Mouse (Mus musculus) stomach, embryonic 16.5 days (tissue): Measurements from ENCODE around the gene Aldh4a1. TPM values are rescaled to one million over a fixed set of nuclear protein-coding genes. Genes with fewer than 3 reads are reported as not detected.
A peak's percentile ranks its signal among the peaks of the same experiment; 100 is the strongest.

Experiments used
- ATAC-seq: fragments of 200-750 bp; cut with Nextera tagmentation; 2 replicates; pipeline ENCODE4 v1.8.0; 2017; ENCODE audit warnings: moderate number of reproducible peaks, moderate TSS enrichment; ENCODE audit not compliant: insufficient read depth, low FRiP score
- H3K27ac ChIP-seq: fragments of 300-500 bp; sonication (generic); 2 replicates; pipeline ENCODE4 v1.5.1; 2014; ENCODE audit warnings: low read length
- H3K27me3 ChIP-seq: fragments of 300-500 bp; sonication (generic); 2 replicates; pipeline ENCODE4 v1.6.1; 2014; ENCODE audit warnings: low read length, control low read depth, mixed read lengths; ENCODE audit not compliant: control insufficient read depth, insufficient read depth
- H3K36me3 ChIP-seq: fragments of 300-500 bp; sonication (generic); 2 replicates; pipeline ENCODE4 v1.6.1; 2014; ENCODE audit warnings: low read length; ENCODE audit not compliant: control insufficient read depth, insufficient read depth
- H3K4me1 ChIP-seq: fragments of 300-500 bp; sonication (generic); 2 replicates; pipeline ENCODE4 v1.6.1; 2014; ENCODE audit warnings: low read length, control low read depth, mixed read lengths; ENCODE audit not compliant: control insufficient read depth, insufficient read depth
- H3K4me2 ChIP-seq: fragments of 300-500 bp; sonication (generic); 2 replicates; pipeline ENCODE4 v1.6.1; 2014; ENCODE audit warnings: low read depth, low read length, mixed read lengths
- H3K4me3 ChIP-seq: fragments of 300-500 bp; sonication (generic); replicated peaks from 2 replicates; pipeline ENCODE4 v1.5.1; 2014; ENCODE audit warnings: mild to moderate bottlenecking, low read length
- H3K9ac ChIP-seq: fragments of 300-500 bp; sonication (generic); 2 replicates; pipeline ENCODE4 v1.6.1; 2014; ENCODE audit warnings: low read length
- H3K9me3 ChIP-seq: fragments of 300-500 bp; sonication (generic); replicated peaks from 2 replicates; pipeline ENCODE4 v1.6.1; 2016; ENCODE audit warnings: low read length, control low read depth; ENCODE audit not compliant: control insufficient read depth
- WGBS: fragments of 180-500 bp; shearing (Covaris S2); extraction: QIAGEN DNeasy Blood & Tissue Kit; methylation state at CpG from one replicate; pipeline ENCODE4 v1.1.7; 2014; 5-methylcytosine and 5-hydroxymethylcytosine counted together
- polyA plus RNA-seq: library from polyadenylated mRNA; unstranded; fragments of >200 nt; fragmentation: Nextera tagmentation; extraction: Ambion mirVana; gene quantifications from 2 replicates; pipeline ENCODE4 v1.2.1, GENCODE M21; 2015

The Aldh4a1 gene
- 35.9 and 38.0 TPM in 2 replicates for polyA plus RNA-seq

DNA sequence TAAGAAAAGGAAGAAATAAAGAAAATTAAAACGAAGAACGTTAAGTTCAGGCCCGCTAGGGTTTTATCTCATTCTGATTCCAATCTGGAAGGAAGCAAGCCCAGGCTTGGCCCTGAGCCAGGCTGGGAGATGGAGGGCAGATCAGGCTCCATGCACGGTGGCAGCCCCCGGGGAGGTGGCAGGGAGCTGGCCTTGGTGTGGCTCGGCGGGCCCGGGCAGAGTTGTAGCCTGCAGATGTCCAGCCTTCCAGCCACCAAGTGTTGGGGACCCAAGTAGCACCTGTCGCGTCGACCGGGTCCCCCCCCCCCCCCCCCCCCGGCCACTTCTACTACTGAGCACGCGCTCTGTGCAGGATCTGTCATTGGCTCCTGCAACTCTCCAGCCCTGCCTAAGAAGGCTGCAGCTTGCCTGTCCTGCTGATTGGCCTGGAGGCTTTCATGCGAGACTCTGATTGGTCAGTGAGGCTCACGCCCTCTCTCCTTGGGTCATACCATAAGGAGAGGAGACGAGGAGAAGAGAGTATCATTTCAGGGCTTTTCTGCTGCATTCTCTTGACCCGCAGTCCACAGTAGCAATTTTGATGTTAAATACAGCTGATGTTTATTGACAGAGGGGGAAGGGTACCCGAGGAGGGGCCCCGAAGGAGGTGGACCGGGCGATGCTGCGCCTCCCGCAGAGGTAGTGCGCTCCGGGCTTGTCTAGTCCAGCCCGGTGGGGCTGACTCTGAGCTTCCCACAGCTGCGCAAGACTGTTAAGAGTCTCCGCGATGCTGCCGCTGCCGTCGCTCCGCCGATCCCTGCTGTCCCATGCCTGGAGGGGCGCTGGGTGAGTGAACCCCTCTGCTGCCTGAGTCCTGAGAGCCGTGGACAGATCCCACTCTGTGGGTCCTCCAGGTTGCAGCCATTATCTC lies at the start of gene Aldh4a1:
TSS of gene Aldh4a1 (plus strand) at position 494 of the 910 bp plus-strand sequence.
- under 1% methylated on average over 34 of the region's 38 CpGs for WGBS
- Histone ChIP-seq H3K27ac (peak within 1 kb of the TSS; percentile 72), H3K27me3 (no peaks in the 10 kb centered on the region), H3K4me1 (peaks cover 16% of the 10 kb centered on the region), H3K9me3 (no peaks in the 10 kb centered on the region), H3K9ac (peak within 1 kb of the TSS; percentile 85), H3K36me3 (no peaks in the 10 kb centered on the region), H3K4me2 (peak within 1 kb of the TSS; percentile 94), H3K4me3 (peak within 1 kb of the TSS; percentile 87)
- peak; percentile 100 for ATAC-seq

DNA sequence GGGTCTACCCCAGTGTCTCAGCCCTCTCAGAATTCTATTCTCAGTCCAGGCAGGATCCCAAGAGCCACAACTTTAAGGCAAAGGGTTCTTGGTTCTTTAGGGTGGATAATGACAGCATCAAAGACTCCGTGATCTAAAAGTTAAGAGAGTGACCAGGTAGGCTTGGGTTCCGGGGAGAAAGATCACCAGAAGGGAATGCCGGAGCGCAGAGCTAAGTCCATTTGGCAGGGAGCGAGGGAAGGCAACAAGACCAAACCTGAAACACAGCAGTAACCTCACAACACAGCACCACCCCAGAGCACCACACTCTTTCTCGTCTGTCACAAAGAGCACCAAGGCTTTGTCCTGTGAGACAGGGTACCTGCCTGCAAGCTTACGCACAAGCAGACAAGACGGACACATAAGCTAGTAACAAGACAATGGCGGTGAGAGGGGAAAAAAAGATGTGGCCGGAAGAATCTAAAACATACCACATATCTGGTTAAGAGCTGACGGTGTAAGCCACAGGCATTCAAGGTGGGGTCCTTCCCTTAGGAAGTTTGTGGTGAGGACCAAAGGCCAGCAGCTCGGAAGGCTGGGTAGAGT lies 49.6 kb upstream of the Aldh4a1 start:
- Histone ChIP-seq H3K4me3 (no peak overlapping the region), H3K27ac (no peak overlapping the region), H3K27me3 (no peaks in the 10 kb centered on the region), H3K36me3 (no peaks in the 10 kb centered on the region), H3K9ac (no peak overlapping the region), H3K9me3 (no peaks in the 10 kb centered on the region), H3K4me2 (no peak overlapping the region), H3K4me1 (peaks cover 28% of the 10 kb centered on the region)
- WGBS, result 87% methylated on average over 12 of the region's 12 CpGs
- ATAC-seq, result no peak

DNA sequence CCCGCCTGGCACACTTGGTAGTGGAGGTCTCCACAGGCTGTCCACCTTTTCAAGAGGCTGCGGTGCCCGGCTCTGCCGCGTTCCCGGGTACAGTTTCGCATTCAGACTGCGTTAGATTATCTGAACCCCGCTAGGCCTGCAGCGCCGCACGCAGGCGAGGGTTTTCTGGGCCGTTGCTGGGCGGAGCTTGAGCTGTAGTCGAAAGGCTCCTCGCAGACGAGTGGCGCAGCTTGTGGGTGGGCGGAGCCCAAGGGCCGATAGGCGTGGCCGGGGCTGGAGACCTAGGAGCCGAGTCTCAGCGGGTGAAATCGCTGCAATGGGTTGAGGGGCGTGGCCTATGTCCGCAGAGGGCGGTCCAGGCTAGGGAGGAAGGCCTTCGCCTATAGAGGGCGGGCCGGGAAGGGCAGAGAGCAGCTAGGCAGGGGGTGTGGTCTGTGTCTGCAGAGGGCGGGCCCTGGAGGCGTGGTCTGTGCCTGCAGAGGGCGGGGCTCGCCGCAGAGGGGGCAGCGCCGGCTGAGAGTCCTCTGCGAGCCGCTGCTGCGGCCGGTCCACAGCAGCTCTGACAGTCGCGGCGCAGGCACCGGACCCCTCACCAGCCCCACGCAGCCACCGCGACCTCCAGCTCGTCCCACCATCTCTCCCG lies 48.4 kb upstream of the Aldh4a1 start:
- H3K9ac ChIP-seq, result peak overlapping the region; percentile 95
- peak overlapping the region; percentile 87 for H3K4me2 ChIP-seq
- H3K4me1 ChIP-seq, result peaks cover 39% of the 10 kb centered on the region
- peak overlapping the region; percentile 86 for H3K27ac ChIP-seq
- under 1% methylated on average over 52 of the region's 52 CpGs for WGBS
- H3K27me3 ChIP-seq, result no peaks in the 10 kb centered on the region
- no peaks in the 10 kb centered on the region for H3K9me3 ChIP-seq
- ATAC-seq, result peak; percentile 98
- H3K36me3 ChIP-seq, result no peaks in the 10 kb centered on the region
- H3K4me3 ChIP-seq, result peak overlapping the region; percentile 84

DNA sequence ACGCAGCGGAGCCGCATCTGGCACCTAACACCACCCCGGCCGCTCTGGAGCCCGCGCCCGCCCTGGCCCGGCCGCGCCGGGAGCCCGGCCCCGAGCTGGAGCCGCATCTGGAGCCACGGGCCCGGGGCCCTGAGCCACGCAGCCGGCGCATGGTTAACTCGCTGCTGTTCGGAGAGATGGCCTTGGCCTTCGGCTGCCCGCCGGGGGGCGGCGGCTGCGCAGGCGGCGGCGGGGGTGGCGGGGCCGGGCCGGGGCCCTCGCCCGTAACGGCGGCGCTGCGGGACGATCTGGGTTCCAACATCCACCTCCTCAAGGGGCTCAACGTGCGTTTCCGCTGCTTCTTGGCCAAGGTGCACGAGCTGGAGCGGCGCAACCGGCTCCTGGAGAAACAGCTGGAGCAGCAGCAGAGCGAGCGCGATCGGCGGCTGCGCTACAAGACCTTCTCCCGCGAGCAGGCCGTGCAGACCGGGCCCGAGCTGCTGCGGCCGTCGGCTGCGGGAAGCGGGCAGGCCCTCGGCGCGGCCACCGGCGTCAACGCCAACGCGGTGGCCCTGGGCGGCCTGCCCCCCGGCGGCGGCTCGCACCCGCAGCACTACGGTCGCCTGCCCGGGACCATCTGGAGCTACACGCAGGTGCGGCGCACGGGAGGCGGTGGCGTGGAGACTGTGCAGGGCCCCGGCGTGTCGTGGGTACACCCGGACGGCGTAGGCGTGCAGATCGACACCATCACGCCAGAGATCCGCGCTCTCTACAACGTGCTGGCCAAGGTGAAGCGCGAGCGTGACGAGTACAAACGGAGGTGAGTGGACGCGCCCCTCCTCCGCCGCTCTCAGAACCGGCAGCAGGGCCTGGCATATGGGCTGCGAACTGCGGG lies 47.6 kb upstream of the Aldh4a1 start:
- Histone ChIP-seq H3K27me3 (no peaks in the 10 kb centered on the region), H3K9ac (peak overlapping the region; percentile 95), H3K4me3 (peak overlapping the region; percentile 84), H3K36me3 (no peaks in the 10 kb centered on the region), H3K27ac (peak overlapping the region; percentile 86), H3K4me1 (peaks cover 45% of the 10 kb centered on the region), H3K4me2 (peak overlapping the region; percentile 87), H3K9me3 (no peaks in the 10 kb centered on the region)
- peak; percentile 48 for ATAC-seq
- under 1% methylated on average over 106 of the region's 111 CpGs for WGBS

DNA sequence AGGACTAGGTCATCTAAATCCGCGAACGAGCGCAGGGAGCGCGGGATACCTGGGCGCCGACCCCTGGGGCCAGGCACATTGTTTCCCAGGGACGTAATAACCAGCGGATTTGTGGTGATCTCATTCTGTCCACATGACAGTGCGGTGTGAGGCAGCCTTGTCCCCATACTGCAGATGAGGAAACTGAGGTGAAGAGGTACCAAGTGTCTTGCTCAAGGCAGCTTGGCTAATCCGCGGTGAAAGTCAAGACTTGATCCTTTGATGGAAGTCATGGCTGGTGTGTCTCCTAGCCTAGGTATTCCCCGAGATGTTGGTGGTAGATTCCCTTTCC lies 47.0 kb upstream of the Aldh4a1 start:
- Histone ChIP-seq H3K9me3 (no peaks in the 10 kb centered on the region), H3K27ac (no peak overlapping the region), H3K27me3 (no peaks in the 10 kb centered on the region), H3K9ac (peak overlapping the region; percentile 95), H3K4me1 (peaks cover 51% of the 10 kb centered on the region), H3K4me3 (peak overlapping the region; percentile 84), H3K4me2 (peak overlapping the region; percentile 87), H3K36me3 (no peaks in the 10 kb centered on the region)
- no peak for ATAC-seq
- WGBS, result 7% methylated on average over 14 of the region's 14 CpGs

DNA sequence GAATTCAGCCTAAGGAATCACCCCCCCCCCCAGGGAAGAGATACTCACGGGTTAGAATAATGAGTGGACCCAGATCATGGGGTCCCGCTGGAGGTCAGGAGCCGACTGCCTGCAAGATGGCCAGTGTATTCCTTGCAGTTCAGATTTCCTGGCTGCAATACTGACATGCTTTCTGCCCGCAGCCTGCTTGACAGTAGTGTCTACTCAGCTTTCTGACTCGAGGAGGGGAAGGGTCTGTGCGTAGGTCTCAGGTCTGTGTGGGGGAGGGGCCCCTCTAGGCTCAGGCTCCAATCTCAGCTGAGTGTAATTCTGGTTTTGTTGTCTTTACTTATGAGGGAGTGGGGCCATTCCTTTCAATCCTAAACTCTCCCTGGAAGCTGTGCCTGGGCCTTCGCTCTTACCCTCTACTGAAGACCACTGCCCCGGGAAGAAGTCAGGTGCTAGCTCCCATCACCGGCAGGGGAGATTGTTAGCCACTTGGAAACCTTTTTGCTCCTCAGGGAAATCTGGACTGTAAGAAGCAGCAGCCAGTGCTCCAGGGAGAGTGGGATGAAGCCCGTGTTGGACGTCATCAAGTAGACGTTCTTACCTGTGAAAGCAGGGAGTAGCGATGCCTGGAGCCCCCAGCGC lies 46.3 kb upstream of the Aldh4a1 start:
- peaks cover 58% of the 10 kb centered on the region for H3K4me1 ChIP-seq
- H3K9ac ChIP-seq, result peak overlapping the region; percentile 95
- 43% methylated on average over 14 of the region's 14 CpGs for WGBS

DNA sequence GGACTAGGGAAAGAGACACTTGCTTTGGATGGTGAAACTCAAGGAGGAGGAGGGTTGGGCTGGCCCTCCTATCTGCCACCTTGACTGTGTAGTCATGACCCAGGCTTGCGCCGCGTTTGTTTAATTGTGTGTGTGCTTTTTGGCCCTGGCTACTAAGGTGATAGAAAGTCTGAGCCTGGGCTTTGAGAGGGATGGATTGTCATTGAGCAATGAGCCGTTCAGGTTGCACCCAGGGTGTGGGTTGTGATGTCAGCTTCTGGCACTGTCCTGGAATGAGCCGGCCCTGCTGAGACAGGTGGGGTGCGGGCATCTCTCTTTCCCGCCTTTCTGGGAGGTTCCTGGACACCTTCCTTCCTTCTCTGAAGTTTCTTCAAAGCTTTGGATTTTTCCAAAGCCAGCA lies 45.7 kb upstream of the Aldh4a1 start:
- Histone ChIP-seq H3K9me3 (no peaks in the 10 kb centered on the region), H3K27me3 (no peaks in the 10 kb centered on the region), H3K4me2 (peak overlapping the region; percentile 87), H3K36me3 (no peaks in the 10 kb centered on the region), H3K4me3 (peak overlapping the region; percentile 84; the same call in 1 of the 2 replicates), H3K4me1 (peaks cover 64% of the 10 kb centered on the region), H3K9ac (peak overlapping the region; percentile 95), H3K27ac (no peak overlapping the region)
- ATAC-seq, result no peak
- 62% methylated on average over 7 of the region's 7 CpGs for WGBS

More for the DNA sequence above, 46.3 kb upstream of the Aldh4a1 start:
- ATAC-seq, result no peak
- Histone ChIP-seq H3K4me2 (peak overlapping the region; percentile 87), H3K4me3 (peak overlapping the region; percentile 84), H3K9me3 (no peaks in the 10 kb centered on the region), H3K36me3 (no peaks in the 10 kb centered on the region), H3K27ac (no peak overlapping the region), H3K27me3 (no peaks in the 10 kb centered on the region)

DNA sequence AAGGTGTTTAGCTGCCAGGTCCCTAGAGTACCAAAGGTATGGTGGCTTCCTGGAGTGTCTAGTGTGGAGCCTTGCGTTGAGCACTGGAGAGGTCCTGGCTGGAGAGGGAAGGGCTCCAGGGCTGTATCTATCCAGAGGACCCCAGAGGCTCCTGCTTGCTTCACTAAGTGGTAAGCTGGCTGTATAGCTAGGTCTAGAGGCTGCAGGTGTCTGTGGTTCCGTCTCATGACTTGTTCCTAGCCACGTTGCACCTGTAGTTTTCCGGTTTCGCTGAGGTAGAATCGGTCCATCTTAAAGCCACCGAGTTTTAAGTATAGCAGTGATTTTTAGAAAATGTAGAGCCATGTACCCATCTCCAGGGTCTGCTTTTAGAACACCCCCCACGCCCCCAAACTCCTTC lies 44.3 kb upstream of the Aldh4a1 start:
- Histone ChIP-seq H3K27ac (no peak overlapping the region), H3K36me3 (no peaks in the 10 kb centered on the region), H3K4me1 (peaks cover 77% of the 10 kb centered on the region), H3K9me3 (no peaks in the 10 kb centered on the region), H3K9ac (no peak overlapping the region), H3K27me3 (no peaks in the 10 kb centered on the region), H3K4me2 (0 out of 2 replicates have a peak overlapping the region, but pooled peaks have one; percentile 13), H3K4me3 (no peak overlapping the region)
- 85% methylated on average over 8 of the region's 8 CpGs for WGBS
- ATAC-seq, result no peak
